Mouse (Mus musculus) cortical plate, adult 2 months (tissue): ENCODE data around the gene Ldhd. TPM values are rescaled to one million over a fixed set of nuclear protein-coding genes. Genes with fewer than 3 reads are reported as not detected.

Source experiments
- H3K27ac ChIP-seq: fragments of 200-500 bp; 2 replicates; pipeline ENCODE4 v1.5.1; 2012; ENCODE audit warnings: low read length, control low read depth, inconsistent platforms; ENCODE audit not compliant: insufficient read depth
- H3K4me1 ChIP-seq: fragments of 200-500 bp; 2 replicates; pipeline ENCODE4 v1.6.1; 2011; ENCODE audit warnings: low read length; ENCODE audit not compliant: control insufficient read depth, insufficient read depth
- H3K4me3 ChIP-seq: fragments of 200-500 bp; 2 replicates; pipeline ENCODE4 v1.5.1; 2011; ENCODE audit warnings: mild to moderate bottlenecking, low read length, control low read depth; ENCODE audit not compliant: insufficient read depth
- CTCF ChIP-seq: fragments of 200-500 bp; IDR thresholded peaks from 2 replicates; pipeline ENCODE4 v1.5.1; 2011; ENCODE audit warnings: mild to moderate bottlenecking, control low read depth, low read length; ENCODE audit not compliant: insufficient read depth; ENCODE audit errors: extremely low read depth
- POLR2A ChIP-seq: fragments of 200-500 bp; IDR thresholded peaks from 2 replicates; pipeline ENCODE4 v1.6.1; 2011; ENCODE audit warnings: mild to moderate bottlenecking, low read length, control low read depth; ENCODE audit not compliant: insufficient read depth; ENCODE audit errors: extremely low read depth
- polyA plus RNA-seq: library from polyadenylated mRNA; depleted of rRNA; stranded (reverse); fragments of >200 nt; gene quantifications from 2 replicates; pipeline ENCODE4 v1.2.3, GENCODE M21; 2012

Ldhd gene
- polyA plus RNA-seq, 1 experiment = 21.6 TPM

DNA sequence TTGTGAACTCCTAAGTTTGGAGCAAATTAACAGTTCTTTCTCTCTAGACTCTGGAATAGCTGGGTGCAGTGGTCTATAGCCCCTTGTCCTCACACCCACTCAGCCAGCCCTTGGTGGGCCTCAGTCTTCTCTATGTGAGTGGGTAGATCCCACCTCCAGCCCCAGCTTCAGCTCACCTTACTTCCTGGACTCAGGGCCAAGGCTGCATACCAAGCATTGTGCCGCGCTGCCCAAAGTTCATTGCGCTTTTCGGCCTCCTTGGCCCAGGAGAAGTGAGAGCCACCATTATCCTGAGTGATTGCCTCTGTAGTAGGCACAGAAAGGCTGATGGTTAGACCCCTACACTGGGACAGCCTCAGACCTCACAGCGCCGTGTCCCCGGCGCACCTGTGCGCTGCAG lies 2.3 kb downstream of the Ldhd start:
- Histone ChIP-seq H3K27ac (no peak overlapping the region), H3K4me3 (no peak overlapping the region), H3K4me1 (peaks cover 15% of the 10 kb centered on the region)
- TF ChIP-seq CTCF (no peak), POLR2A (no peak)

DNA sequence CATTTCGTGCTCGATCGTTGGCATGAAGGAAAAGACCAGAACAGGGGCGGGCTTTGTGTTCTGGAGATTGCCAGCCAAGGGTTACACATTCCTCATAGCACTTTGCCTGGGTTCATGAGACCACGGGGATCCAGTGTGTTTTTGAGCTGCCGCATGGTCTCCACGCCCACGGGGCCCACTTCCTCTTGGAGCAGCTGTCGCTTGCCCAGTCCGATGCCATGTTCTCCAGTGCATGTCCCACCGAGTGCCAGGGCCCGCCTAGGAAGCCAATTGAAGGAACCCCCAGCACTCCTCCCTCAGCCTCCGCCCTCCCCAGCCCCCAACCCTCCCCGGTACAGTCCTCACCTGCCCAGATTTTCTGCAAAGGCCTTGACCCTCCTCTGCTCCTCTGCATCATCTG lies 3.2 kb downstream of the Ldhd start:
- H3K4me1 ChIP-seq = peaks cover 15% of the 10 kb centered on the region

DNA sequence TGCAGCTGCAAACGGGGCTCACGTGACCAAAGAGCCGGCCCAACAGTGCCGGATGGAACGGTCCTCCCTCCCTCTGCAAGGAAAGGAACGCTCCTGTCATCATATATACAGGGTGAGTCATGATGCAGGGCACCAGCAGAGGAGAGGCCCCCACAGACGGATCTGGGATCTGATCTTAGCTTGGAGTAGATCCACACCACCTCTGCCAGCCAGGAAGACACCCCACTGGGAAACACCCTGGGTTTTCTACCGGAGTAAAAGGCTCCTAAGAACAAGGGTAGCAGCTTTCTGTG lies 3.7 kb downstream of the Ldhd start:
- no peak overlapping the region for H3K27ac ChIP-seq
- no peak for TF ChIP-seq CTCF
- TF ChIP-seq POLR2A = 0 out of 2 replicates have a peak, but pooled peaks have one; percentile 18

More for the DNA sequence above, 3.2 kb downstream of the Ldhd start:
- Histone ChIP-seq H3K27ac (no peak overlapping the region), H3K4me3 (no peak overlapping the region)
- TF ChIP-seq CTCF (no peak), POLR2A (no peak)

DNA sequence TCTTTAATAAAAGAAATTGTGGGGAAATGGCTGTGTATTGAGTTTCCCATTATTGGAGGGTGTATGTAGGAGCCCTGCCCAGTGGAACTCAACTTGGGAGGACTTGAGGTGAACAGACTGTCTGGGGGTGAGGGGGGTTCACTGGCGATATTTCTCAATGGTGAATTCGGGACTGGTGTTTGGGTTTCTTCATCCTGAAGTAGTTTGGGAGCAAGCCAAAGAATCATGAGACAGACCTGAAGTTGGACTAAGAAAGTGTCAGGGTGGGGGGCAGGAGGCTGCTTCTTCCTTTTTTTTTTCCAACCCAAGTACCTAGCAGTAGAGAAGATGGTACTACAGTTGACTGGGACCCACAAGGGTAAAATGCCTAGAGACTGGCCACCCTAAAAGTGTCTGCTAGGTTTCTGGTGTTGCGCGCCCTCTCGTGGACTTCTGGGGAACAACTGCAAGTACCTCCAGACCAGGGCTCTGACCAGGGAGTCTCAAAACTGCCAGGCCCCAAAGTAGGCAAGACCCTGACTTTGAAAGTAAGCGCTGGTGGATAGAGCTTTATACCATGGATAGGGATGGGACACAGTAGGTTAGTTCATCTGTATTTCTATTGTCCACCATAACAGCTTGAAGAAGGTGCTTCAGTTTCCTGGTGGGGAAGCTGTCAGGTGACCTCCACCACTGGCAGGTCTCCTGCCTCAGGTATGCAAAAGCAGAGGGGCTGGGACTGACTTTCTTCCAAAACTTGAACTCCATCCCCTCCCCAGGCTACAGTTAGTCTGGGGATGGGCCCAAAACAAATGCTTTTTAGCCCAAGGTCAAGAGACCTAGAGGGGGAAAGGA lies 4.3 kb downstream of the Ldhd start:
- H3K4me3 ChIP-seq = no peak overlapping the region
- H3K27ac ChIP-seq = peak overlapping the region; percentile 41; the same call in 1 of the 2 replicates
- TF ChIP-seq CTCF (peak; percentile 81), POLR2A (no peak)
- H3K4me1 ChIP-seq = peaks cover 15% of the 10 kb centered on the region

More for the DNA sequence above, 3.7 kb downstream of the Ldhd start:
- no peak overlapping the region for H3K4me3 ChIP-seq
- peaks cover 15% of the 10 kb centered on the region for H3K4me1 ChIP-seq

DNA sequence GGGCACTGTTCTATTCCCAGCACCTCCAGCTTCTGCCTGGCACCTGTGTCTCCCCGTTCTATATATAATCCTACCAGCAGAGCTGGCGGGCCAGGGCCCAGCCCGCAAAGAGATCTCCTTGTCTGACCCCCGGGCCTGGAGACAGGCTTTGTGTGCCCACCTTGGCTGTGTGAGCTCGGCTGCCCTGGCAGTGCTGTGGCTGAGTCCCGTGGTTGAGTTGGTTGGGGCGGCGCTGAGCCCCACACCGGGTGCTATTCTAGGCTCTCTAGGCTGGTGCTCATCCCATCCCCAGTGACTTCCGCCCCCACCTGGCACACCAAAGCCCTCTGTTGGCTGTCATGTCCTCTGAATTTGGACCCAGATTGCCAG lies 5.3 kb downstream of the Ldhd start:
- H3K4me1 ChIP-seq = peaks cover 15% of the 10 kb centered on the region
- TF ChIP-seq CTCF = no peak
- no peak for TF ChIP-seq POLR2A
- peak overlapping the region; percentile 85 for H3K27ac ChIP-seq
- H3K4me3 ChIP-seq = no peak overlapping the region

DNA sequence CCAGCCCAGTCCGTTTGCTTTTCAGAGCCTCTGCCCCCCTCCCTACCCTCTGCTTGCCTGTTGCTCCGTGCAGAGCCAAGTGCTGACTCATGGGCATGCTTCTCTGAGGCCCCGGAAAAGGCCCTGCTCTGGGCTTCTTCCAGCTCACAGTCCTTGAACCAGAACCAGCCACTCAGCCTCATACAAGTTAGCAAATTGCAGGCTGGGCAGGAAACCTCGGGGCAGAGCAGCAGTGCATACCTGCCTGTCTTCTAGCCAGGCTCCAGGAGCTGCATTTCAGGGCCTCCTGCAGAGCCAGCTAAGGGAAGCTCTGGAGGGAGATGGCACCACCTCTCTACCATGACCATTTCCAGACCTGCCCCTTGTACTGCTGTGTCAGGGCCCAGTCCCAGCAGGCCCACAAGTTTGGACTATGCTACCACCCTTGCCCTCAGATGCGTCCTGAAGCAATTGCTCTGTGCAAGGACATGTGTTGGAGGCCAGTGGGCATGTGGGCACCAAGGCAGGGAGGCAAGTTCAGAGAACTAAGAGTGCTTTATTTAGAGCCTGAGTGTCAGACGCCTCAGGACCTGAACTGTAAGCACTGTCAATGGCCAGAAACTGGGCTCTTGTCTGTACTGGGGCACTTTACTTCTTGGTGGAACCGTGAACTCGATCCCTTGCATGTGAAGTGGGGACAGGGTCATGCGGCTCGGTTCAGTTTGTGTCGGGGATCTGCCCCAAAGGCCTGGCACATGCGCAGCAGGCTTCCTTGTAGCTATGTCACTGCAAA lies 5.9 kb downstream of the Ldhd start:
- no peak overlapping the region for H3K4me3 ChIP-seq
- H3K27ac ChIP-seq = peak overlapping the region; percentile 85
- H3K4me1 ChIP-seq = peaks cover 15% of the 10 kb centered on the region
- no peak for TF ChIP-seq POLR2A
- TF ChIP-seq CTCF = no peak

DNA sequence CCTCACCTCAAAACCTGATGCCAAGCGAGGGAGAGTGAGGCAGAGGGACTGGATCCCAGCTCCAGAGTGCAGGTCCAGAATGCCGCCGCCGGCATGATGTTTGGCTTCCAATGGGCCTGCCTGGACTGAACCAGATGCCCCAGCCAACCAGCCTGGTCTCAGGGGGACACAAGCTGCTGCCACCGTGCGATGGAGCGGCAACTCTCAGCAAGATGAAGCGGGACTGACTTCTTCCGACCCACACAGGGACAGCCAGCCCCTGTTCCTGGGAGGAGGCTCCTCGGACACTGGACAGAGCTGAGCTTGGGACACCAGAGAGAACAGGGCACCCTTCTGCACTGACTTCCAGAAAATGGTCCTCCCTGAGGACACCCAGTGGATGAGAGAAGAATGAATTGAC lies 7.6 kb downstream of the Ldhd start:
- H3K4me3 ChIP-seq = no peak overlapping the region
- no peak for TF ChIP-seq CTCF
- no peak for TF ChIP-seq POLR2A
- H3K27ac ChIP-seq = no peak overlapping the region
- H3K4me1 ChIP-seq = peaks cover 15% of the 10 kb centered on the region

DNA sequence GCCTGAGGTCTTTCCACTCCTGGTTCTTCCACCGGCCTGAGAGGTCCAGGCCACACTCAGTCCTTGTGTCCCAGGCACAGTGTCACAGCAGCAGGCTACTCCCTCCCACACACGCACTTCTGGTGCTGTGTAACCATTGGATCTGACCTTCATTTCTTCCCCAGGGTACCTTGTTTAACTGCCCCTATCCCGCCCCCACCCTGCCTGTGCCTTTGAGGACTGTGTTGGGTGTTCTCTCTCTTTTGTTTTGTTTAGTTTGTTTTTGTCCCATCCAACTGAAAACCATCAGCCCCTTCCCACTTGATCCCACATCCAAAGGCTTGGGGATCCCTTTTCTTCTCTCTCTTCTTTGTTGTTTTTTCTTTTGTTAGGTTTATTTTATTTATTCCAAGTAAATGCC lies 8.1 kb downstream of the Ldhd start:
- peak overlapping the region; percentile 14; the same call in 1 of the 2 replicates for H3K27ac ChIP-seq

DNA sequence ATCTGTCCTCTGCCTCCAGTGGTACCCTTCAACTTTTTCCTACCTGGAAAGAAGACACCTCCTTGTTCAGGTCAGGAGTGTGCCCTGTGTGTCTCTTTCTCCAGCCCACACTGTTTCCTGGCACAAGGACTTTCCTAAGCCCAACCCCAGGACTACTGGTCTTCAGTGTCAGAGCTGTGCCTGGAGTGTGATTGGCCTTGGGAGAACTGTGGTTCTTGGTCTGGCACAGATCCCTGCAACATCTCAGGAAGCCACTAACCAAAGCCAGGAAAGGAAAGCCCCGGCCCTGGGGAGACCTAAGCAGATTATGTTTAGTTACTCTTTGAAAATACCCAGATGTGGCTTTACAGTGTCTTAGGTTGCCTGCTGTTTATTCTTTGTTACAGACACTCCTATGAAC lies 10.2 kb downstream of the Ldhd start:
- Histone ChIP-seq H3K4me1 (peaks cover 9% of the 10 kb centered on the region), H3K4me3 (no peak overlapping the region), H3K27ac (no peak overlapping the region)
- no peak for TF ChIP-seq CTCF
- no peak for TF ChIP-seq POLR2A

More for the DNA sequence above, 8.1 kb downstream of the Ldhd start:
- TF ChIP-seq CTCF = no peak
- no peak for TF ChIP-seq POLR2A
- peaks cover 15% of the 10 kb centered on the region for H3K4me1 ChIP-seq
- H3K4me3 ChIP-seq = no peak overlapping the region
